Mouse (Mus musculus): ENCODE data around the gene Trim45. TPM values are rescaled to one million over a fixed set of nuclear protein-coding genes. Genes with fewer than 3 reads are reported as not detected.

Trim45 gene
- polyA plus RNA-seq (2017; shearing (Covaris generic)): 1.6 TPM

DNA sequence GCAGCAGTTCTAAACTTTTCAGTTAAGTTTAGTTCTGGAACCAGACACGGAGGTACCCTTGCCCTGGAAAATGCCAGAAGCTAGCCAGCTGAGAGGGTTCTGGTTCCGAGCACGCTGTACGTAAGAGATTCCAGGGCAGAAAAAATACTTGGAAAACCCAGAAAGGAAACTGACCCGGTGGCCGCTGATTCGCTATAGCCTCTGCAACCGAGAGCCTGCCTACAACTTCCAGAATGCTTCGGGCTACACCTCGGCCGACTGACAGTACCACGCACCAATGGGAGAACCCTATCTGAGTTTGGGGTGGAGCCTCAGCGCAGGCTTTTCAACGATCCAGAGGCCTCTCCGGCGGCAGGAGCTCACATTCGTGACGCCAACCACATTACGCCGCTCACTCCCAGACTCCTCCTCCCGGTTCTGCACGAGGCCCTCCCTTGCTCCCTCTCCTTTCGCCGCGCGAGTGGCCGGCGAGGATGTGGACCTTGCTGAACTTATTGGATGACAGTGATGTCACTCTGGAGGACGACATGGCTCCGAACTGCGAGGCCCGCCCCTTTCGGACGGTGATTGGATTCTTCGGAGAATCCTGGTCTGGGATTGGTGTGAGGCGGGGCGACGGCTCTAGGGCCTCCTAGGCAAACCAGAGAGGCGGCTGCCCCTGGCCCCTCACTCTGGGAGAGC, at the start of gene Trim45:
TSS of gene Trim45 (plus strand) at position 378 of the 681 bp plus-strand sequence.

GRCm38 (mm10) chr3:100969176-100969917, 47.3 kb downstream of the Trim45 start, which contains the start of gene Ttf2:
Gene Ttf2 (minus strand): TSS chr3:100969663.

Other genes with a start within 250 kb of the Trim45 start
- 163 TPM for gene Man1a2, start 236.7 kb upstream of the Trim45 start, polyA plus RNA-seq (2017; shearing (Covaris generic))
- gene Vtcn1, start 96.7 kb upstream of the Trim45 start, polyA plus RNA-seq (2017; shearing (Covaris generic)): not detected
- gene Ttf2, start 47.5 kb downstream of the Trim45 start, polyA plus RNA-seq (2017; shearing (Covaris generic)): 13.5 TPM
- gene Cd101, start 107.4 kb downstream of the Trim45 start, polyA plus RNA-seq (2017; shearing (Covaris generic)): 26.1 TPM
- gene Ptgfrn, start 188.1 kb downstream of the Trim45 start, polyA plus RNA-seq (2017; shearing (Covaris generic)): 0.36 TPM